In genomic region chr10:81399798-81400308, GRCm38 (mm10) we compare ENCODE assay signal across 17 mouse cellular contexts. TPM values are rescaled to one million over a fixed set of nuclear protein-coding genes. Genes with fewer than 3 reads are reported as not detected.
DNase-seq lines count a peak whose midpoint lies in the region; ATAC-seq and TF ChIP-seq lines count a peak whose summit lies in the region.
"Had no signal": no experiment of that assay in that cellular context is flagged by ENCODE, and none has a peak within 500 bp of the region (broad histone marks: within the 10 kb centered on the region; RNA-seq: fewer than 3 reads in every experiment).

No protein-coding gene starts in this region.

- H3K4me3 ChIP-seq in heart, embryonic 10.5 days: peak overlapping the region; percentile 10; the same call in 1 of the 2 replicates
- no peak overlapping the region for H3K4me3 ChIP-seq in embryonic facial prominence, embryonic 12.5 days
- no peak overlapping the region for H3K4me3 ChIP-seq in hindbrain, embryonic 14.5 days (replicated peaks; ENCODE audit: low read length)
- no peak overlapping the region for H3K4me3 ChIP-seq in midbrain, postnatal 0 days (ENCODE audit: low read depth, low read length)
- H3K4me3 ChIP-seq: heart, embryonic 15.5 days; liver, embryonic 12.5 days had no signal

- DNase-seq in heart, embryonic 10.5 days (ENCODE audit: low spot score): no peak
- no peak for DNase-seq in heart, postnatal 14 days
- no peak for DNase-seq in hindbrain, embryonic 14.5 days (ENCODE audit: low spot score)
- DNase-seq in midbrain, postnatal 0 days (ENCODE audit: low spot score): no peak
- no peak for DNase-seq in layer of hippocampus, adult 9-10 months (ENCODE audit: low spot score)
- DNase-seq in layer of hippocampus, adult 11-12 months (ENCODE audit: low spot score): no peak
- DNase-seq: adrenal gland, adult 8-10 months; kidney, adult 11 months; kidney, postnatal 4 days; lung, postnatal 14 days; thymus, postnatal 14 days had no signal

- TF ChIP-seq CTCF in midbrain, postnatal 0 days (IDR thresholded peaks at IDR 0.05): no peak

- peak overlapping the region; percentile 24; the same call in 1 of the 2 replicates for H3K9ac ChIP-seq in embryonic facial prominence, embryonic 12.5 days
- no peak overlapping the region for H3K9ac ChIP-seq in hindbrain, embryonic 14.5 days
- H3K9ac ChIP-seq in midbrain, postnatal 0 days (replicated peaks; ENCODE audit: low read length, poor library complexity, severe bottlenecking): no peak overlapping the region
- H3K9ac ChIP-seq: heart, embryonic 15.5 days; liver, embryonic 12.5 days had no signal

- H3K4me2 ChIP-seq in embryonic facial prominence, embryonic 12.5 days (replicated peaks): no peak overlapping the region; the same call in 1 of the 2 replicates
- H3K4me2 ChIP-seq in hindbrain, embryonic 14.5 days (replicated peaks): peak overlapping the region; percentile 27
- 0 out of 2 replicates have a peak overlapping the region, but pooled peaks have one; percentile 15 for H3K4me2 ChIP-seq in midbrain, postnatal 0 days (ENCODE audit: low read depth, low read length, poor library complexity, severe bottlenecking)
- H3K4me2 ChIP-seq: heart, embryonic 15.5 days; liver, embryonic 12.5 days had no signal

- peaks cover 56% of the 10 kb centered on the region for H3K4me1 ChIP-seq in heart, embryonic 10.5 days
- H3K4me1 ChIP-seq in embryonic facial prominence, embryonic 12.5 days: peaks cover 40% of the 10 kb centered on the region
- H3K4me1 ChIP-seq in hindbrain, embryonic 14.5 days (replicated peaks; ENCODE audit: control insufficient read depth, insufficient read depth, low read length): peaks cover 29% of the 10 kb centered on the region
- H3K4me1 ChIP-seq in midbrain, postnatal 0 days (ENCODE audit: insufficient read depth, low read length): no peaks in the 10 kb centered on the region

- H3K27ac ChIP-seq in heart, embryonic 10.5 days: peak overlapping the region; percentile 73; the same call in 1 of the 2 replicates
- H3K27ac ChIP-seq in embryonic facial prominence, embryonic 12.5 days: no peak overlapping the region
- no peak overlapping the region for H3K27ac ChIP-seq in hindbrain, embryonic 14.5 days
- H3K27ac ChIP-seq in midbrain, postnatal 0 days (ENCODE audit: low read depth, low read length): no peak overlapping the region
- H3K27ac ChIP-seq: heart, embryonic 15.5 days; liver, embryonic 12.5 days had no signal

- 69% methylated on average over 18 of the region's 18 CpGs for WGBS in heart, embryonic 10.5 days
- WGBS in embryonic facial prominence, embryonic 12.5 days: 81% methylated on average over 18 of the region's 18 CpGs
- WGBS in hindbrain, embryonic 14.5 days: 70% methylated on average over 18 of the region's 18 CpGs
- 79% methylated on average over 18 of the region's 18 CpGs for WGBS in midbrain, postnatal 0 days

- intact Hi-C loops in heart, postnatal 14 days (cut with DNase I): no loop called here

- peaks cover 62% of the 10 kb centered on the region for H3K27me3 ChIP-seq in heart, embryonic 10.5 days (ENCODE audit: insufficient read depth, poor library complexity, severe bottlenecking)
- H3K27me3 ChIP-seq in embryonic facial prominence, embryonic 12.5 days: peaks cover 6% of the 10 kb centered on the region
- no peaks in the 10 kb centered on the region for H3K27me3 ChIP-seq in hindbrain, embryonic 14.5 days (ENCODE audit: control insufficient read depth, insufficient read depth, low read length)
- H3K27me3 ChIP-seq in midbrain, postnatal 0 days (ENCODE audit: insufficient read depth, low read length): no peaks in the 10 kb centered on the region
- H3K27me3 ChIP-seq: heart, embryonic 15.5 days; Patski had no signal

- ATAC-seq in embryonic facial prominence, embryonic 12.5 days (ENCODE audit: insufficient number of reproducible peaks, insufficient read depth, low FRiP score, low TSS enrichment): no peak
- no peak for ATAC-seq in hindbrain, embryonic 14.5 days (ENCODE audit: low FRiP score)
- ATAC-seq in midbrain, postnatal 0 days (ENCODE audit: low FRiP score): no peak
- ATAC-seq: CD4-positive, CD25-positive, alpha-beta regulatory T cell, adult 4 months; liver, embryonic 12.5 days; Patski had no signal

- H3K9me3 ChIP-seq in heart, embryonic 10.5 days: no peaks in the 10 kb centered on the region
- no peaks in the 10 kb centered on the region for H3K9me3 ChIP-seq in embryonic facial prominence, embryonic 12.5 days
- H3K9me3 ChIP-seq in hindbrain, embryonic 14.5 days (ENCODE audit: control insufficient read depth, low read length): no peaks in the 10 kb centered on the region
- no peaks in the 10 kb centered on the region for H3K9me3 ChIP-seq in midbrain, postnatal 0 days (ENCODE audit: low read length)
- H3K9me3 ChIP-seq: heart, embryonic 15.5 days; liver, embryonic 12.5 days had no signal

- H3K36me3 ChIP-seq in heart, embryonic 10.5 days: peaks cover 39% of the 10 kb centered on the region
- H3K36me3 ChIP-seq in embryonic facial prominence, embryonic 12.5 days: peaks cover 24% of the 10 kb centered on the region
- peaks cover 57% of the 10 kb centered on the region for H3K36me3 ChIP-seq in hindbrain, embryonic 14.5 days (replicated peaks; ENCODE audit: control insufficient read depth, insufficient read depth)
- peaks cover 33% of the 10 kb centered on the region for H3K36me3 ChIP-seq in midbrain, postnatal 0 days (ENCODE audit: insufficient read depth, low read length)

RNA-seq across cellular contexts. Expression of gene Smim24, which starts 7.0 kb away (rescaled TPM):
- polyA plus RNA-seq in heart, embryonic 10.5 days (2016; fragmentation: Nextera tagmentation; extraction: Ambion mirVana): 3.4 and 4.0 TPM in 2 replicates
- total RNA-seq in heart, postnatal 14 days (2021): 1 to 10 TPM; 1.9 to 2.0 TPM
- 3.1 and 3.4 TPM in 2 replicates for polyA plus RNA-seq in embryonic facial prominence, embryonic 12.5 days (2016; fragmentation: Nextera tagmentation; extraction: Ambion mirVana)
- 0.84 and 1.3 TPM in 2 replicates for polyA plus RNA-seq in hindbrain, embryonic 14.5 days (2014; fragmentation: Nextera tagmentation; extraction: Ambion mirVana)
- 1.5 and 1.7 TPM in 2 replicates for total RNA-seq in midbrain, postnatal 0 days (2014; rRNA removed)
- polyA plus RNA-seq in midbrain, postnatal 0 days (2015; fragmentation: Nextera tagmentation; extraction: Ambion mirVana): 1.1 and 2.0 TPM in 2 replicates

RNA-seq across cellular contexts. Expression of gene Gm48552, which starts 11.0 kb away (rescaled TPM):
- 1.1 and 1.7 TPM in 2 replicates for polyA plus RNA-seq in heart, embryonic 10.5 days (2016; fragmentation: Nextera tagmentation; extraction: Ambion mirVana)
- under 1 TPM; 0.65 to 0.83 TPM for total RNA-seq in heart, postnatal 14 days (2021)
- polyA plus RNA-seq in embryonic facial prominence, embryonic 12.5 days (2016; fragmentation: Nextera tagmentation; extraction: Ambion mirVana): 2.0 and 3.8 TPM in 2 replicates
- 1.9 and 2.2 TPM in 2 replicates for polyA plus RNA-seq in hindbrain, embryonic 14.5 days (2014; fragmentation: Nextera tagmentation; extraction: Ambion mirVana)
- 6.6 TPM in 1 of 2 replicates, not detected in the other for total RNA-seq in midbrain, postnatal 0 days (2014; rRNA removed)
- 1.6 and 3.9 TPM in 2 replicates for polyA plus RNA-seq in midbrain, postnatal 0 days (2015; fragmentation: Nextera tagmentation; extraction: Ambion mirVana)
- total RNA-seq: monocyte, adult 5-6 weeks had no signal

RNA-seq across cellular contexts. Expression of gene Gm48551, which starts 15.6 kb away (rescaled TPM):
- polyA plus RNA-seq in heart, embryonic 10.5 days (2016; fragmentation: Nextera tagmentation; extraction: Ambion mirVana): 2.2 and 3.1 TPM in 2 replicates
- total RNA-seq in heart, postnatal 14 days (2021): under 1 TPM; 0.51 to 0.84 TPM
- polyA plus RNA-seq in embryonic facial prominence, embryonic 12.5 days (2016; fragmentation: Nextera tagmentation; extraction: Ambion mirVana): 2.9 and 4.1 TPM in 2 replicates
- 5.5 and 5.7 TPM in 2 replicates for polyA plus RNA-seq in hindbrain, embryonic 14.5 days (2014; fragmentation: Nextera tagmentation; extraction: Ambion mirVana)
- 0.88 and 2.7 TPM in 2 replicates for total RNA-seq in midbrain, postnatal 0 days (2014; rRNA removed)
- 5.8 and 10.2 TPM in 2 replicates for polyA plus RNA-seq in midbrain, postnatal 0 days (2015; fragmentation: Nextera tagmentation; extraction: Ambion mirVana)
- total RNA-seq: monocyte, adult 5-6 weeks had no signal

RNA-seq across cellular contexts. Expression of gene Dohh, which starts 15.6 kb away (rescaled TPM):
- polyA plus RNA-seq in heart, embryonic 10.5 days (2016; fragmentation: Nextera tagmentation; extraction: Ambion mirVana): 100 and 105 TPM in 2 replicates
- total RNA-seq in heart, postnatal 14 days (2021): 10 to 100 TPM; 47.6 to 55.3 TPM
- polyA plus RNA-seq in embryonic facial prominence, embryonic 12.5 days (2016; fragmentation: Nextera tagmentation; extraction: Ambion mirVana): 73.6 and 77.0 TPM in 2 replicates
- 68.9 TPM in 2 replicates for polyA plus RNA-seq in hindbrain, embryonic 14.5 days (2014; fragmentation: Nextera tagmentation; extraction: Ambion mirVana)
- total RNA-seq in midbrain, postnatal 0 days (2014; rRNA removed): 120 and 132 TPM in 2 replicates
- 95.8 and 115 TPM in 2 replicates for polyA plus RNA-seq in midbrain, postnatal 0 days (2015; fragmentation: Nextera tagmentation; extraction: Ambion mirVana)

RNA-seq across cellular contexts. Expression of gene Fzr1, which starts 21.5 kb away (rescaled TPM):
- polyA plus RNA-seq in heart, embryonic 10.5 days (2016; fragmentation: Nextera tagmentation; extraction: Ambion mirVana): 105 and 117 TPM in 2 replicates
- total RNA-seq in heart, postnatal 14 days (2021): 10 to 100 TPM; 30.5 to 32.7 TPM
- polyA plus RNA-seq in embryonic facial prominence, embryonic 12.5 days (2016; fragmentation: Nextera tagmentation; extraction: Ambion mirVana): 140 and 143 TPM in 2 replicates
- polyA plus RNA-seq in hindbrain, embryonic 14.5 days (2014; fragmentation: Nextera tagmentation; extraction: Ambion mirVana): 119 and 125 TPM in 2 replicates
- 92.6 and 98.3 TPM in 2 replicates for total RNA-seq in midbrain, postnatal 0 days (2014; rRNA removed)
- polyA plus RNA-seq in midbrain, postnatal 0 days (2015; fragmentation: Nextera tagmentation; extraction: Ambion mirVana): 147 and 149 TPM in 2 replicates
